Mouse (Mus musculus): Measurements from ENCODE around the gene Larp1b.

- TF ChIP-seq POLR2A (IDR thresholded peaks at IDR 0.05; ENCODE audit: control insufficient read depth, low read depth, low read length), result no peak; the same call in 1 of the 2 replicates
- TF ChIP-seq CTCF (IDR thresholded peaks at IDR 0.05; ENCODE audit: control insufficient read depth, insufficient read depth, insufficient replicate concordance, low read depth, low read length), result no peak
These were observed 424 bp downstream of the Larp1b start for GRCm38 (mm10) chr3:40949903-40950600.
